Mouse (Mus musculus): ENCODE results near the gene Ints4. TPM values are rescaled to one million over a fixed set of nuclear protein-coding genes. Genes with fewer than 3 reads are reported as not detected.

Gene Ints4
- polyA plus RNA-seq, 1 experiment, result 64.2 TPM

DNA sequence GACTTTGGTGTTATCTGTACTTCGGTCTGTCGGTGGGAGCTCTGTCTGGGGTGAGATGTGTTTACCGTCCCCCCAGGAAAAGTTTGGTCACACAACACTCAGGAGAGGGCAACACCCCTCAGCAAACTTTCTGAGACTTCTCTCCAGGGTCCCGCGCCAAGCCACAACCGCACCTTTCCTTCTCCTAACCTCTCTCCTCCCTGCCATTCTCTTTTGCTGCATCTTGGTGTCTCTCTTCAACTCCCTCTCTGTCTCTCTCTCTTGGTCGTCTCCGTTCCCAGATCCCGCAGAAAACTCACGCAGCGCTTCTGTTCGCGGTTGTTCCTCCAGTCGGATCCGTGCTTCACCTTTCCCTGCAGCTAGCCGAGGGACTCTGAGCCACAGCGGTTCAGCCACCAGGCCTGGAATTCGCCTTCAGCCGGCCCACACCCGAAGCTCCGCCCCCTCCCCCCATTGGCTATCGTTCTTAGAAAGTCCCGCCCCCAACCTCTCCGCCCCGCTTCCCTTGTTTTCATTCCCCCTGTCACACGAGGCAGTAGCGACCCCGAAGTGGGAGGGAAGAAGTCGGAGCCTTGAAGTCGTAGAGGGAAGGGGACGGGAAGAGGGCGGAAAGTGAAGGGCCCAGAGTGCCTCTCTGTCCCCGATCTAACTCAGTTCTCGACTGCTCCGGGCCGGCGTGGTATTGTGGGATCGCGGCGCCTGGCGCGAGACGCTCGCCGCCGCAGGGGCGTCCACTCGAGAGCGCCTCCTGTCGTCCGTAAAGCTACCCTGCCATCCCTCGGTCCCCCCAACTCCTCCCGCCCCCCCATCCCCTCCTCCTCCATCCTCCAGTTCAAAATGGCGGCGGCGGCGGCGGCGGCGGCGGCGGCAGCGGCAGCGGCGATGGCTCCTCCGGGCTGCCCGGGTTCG is 98.6 kb downstream of the Ints4 start, which contains the start of the genes Aamdc and Rsf1:
Gene Aamdc, minus strand, starts transcription at position 431 of the 909 bp plus-strand sequence.
Gene Rsf1, plus strand, starts transcription at position 823 of the 909 bp plus-strand sequence.
- TF ChIP-seq POLR2A (IDR thresholded peaks at IDR 0.05; ENCODE audit: insufficient read depth, low read length), result peak; percentile 77
- 0 out of 2 replicates have a peak, but pooled peaks have one; percentile 6 for TF ChIP-seq EP300 (IDR thresholded peaks at IDR 0.05; ENCODE audit: insufficient read depth, low read depth, low read length)
- peak; percentile 58 for TF ChIP-seq CTCF (IDR thresholded peaks at IDR 0.05; ENCODE audit: low read depth, low read length)
- Histone ChIP-seq H3K4me1 (ENCODE audit: control insufficient read depth, insufficient read depth, low read length) (no peaks in the 10 kb centered on the region), H3K9ac (ENCODE audit: low read depth, poor library complexity, severe bottlenecking) (peak within 1 kb of the TSS; percentile 99), H3K4me3 (ENCODE audit: low read depth, low read length) (peak within 1 kb of the TSS; percentile 95), H3K36me3 (ENCODE audit: control insufficient read depth, insufficient read depth, low read length, poor library complexity, severe bottlenecking) (no peaks in the 10 kb centered on the region), H3K9me3 (replicated peaks; ENCODE audit: control insufficient read depth, insufficient read depth, low read length, poor library complexity, severe bottlenecking) (no peaks in the 10 kb centered on the region), H3K27ac (ENCODE audit: insufficient read depth, low read length) (peak within 1 kb of the TSS; percentile 81), H3K27me3 (ENCODE audit: control insufficient read depth, insufficient read depth, low read length, poor library complexity, severe bottlenecking) (no peaks in the 10 kb centered on the region)

DNA sequence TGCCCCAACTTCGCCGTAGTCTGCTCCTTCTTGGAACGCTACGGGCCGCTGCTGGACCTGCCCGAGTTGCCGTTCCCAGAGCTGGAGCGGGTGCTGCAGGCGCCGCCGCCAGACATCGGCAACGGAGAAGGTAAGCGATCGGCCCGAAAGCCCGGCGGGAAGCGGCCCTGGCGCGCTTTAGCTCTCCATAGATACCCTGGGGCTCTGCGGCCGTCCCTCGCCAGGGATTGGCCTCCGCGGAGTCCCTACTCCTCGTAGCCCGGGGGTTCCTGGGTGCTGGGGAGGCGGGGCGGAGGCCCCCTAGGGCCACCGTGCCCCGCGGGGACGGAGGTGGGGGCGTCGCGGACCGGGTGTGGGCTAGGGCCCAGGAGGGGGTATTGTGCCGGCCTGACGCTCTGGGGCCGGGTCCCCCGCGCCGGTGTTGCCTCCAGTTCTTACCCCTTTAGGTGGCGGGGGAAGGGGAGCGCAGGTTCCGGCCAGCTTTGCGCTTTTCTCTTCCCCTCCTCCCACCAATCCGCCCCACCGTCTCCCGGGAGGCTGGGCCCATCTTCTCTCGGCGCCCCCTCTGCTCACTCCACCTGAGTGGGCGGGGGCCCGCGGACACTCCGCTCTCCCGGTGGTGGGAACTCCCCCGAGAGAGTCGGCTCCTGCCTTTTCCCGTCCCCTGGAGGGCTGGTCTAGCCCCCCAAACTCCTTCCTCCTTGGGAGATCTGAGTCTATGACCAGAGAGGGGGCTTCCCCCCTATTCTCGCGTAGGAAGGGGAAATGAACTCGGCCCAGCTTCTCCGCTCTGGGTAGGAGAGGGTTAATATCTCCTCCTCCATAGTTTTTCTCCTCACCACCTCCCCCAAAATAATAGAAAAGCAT is 99.5 kb downstream of the Ints4 start:
- H3K9ac ChIP-seq (ENCODE audit: low read depth, poor library complexity, severe bottlenecking), result peak overlapping the region; percentile 99
- no peaks in the 10 kb centered on the region for H3K27me3 ChIP-seq (ENCODE audit: control insufficient read depth, insufficient read depth, low read length, poor library complexity, severe bottlenecking)
- no peaks in the 10 kb centered on the region for H3K36me3 ChIP-seq (ENCODE audit: control insufficient read depth, insufficient read depth, low read length, poor library complexity, severe bottlenecking)
- no peaks in the 10 kb centered on the region for H3K9me3 ChIP-seq (replicated peaks; ENCODE audit: control insufficient read depth, insufficient read depth, low read length, poor library complexity, severe bottlenecking)
- peak overlapping the region; percentile 81 for H3K27ac ChIP-seq (ENCODE audit: insufficient read depth, low read length)
- H3K4me1 ChIP-seq (ENCODE audit: control insufficient read depth, insufficient read depth, low read length), result no peaks in the 10 kb centered on the region
- peak overlapping the region; percentile 86 for H3K4me3 ChIP-seq (ENCODE audit: low read depth, low read length)
- 0 out of 2 replicates have a peak, but pooled peaks have one; percentile 11 for TF ChIP-seq EP300 (IDR thresholded peaks at IDR 0.05; ENCODE audit: insufficient read depth, low read depth, low read length)
- TF ChIP-seq POLR2A (IDR thresholded peaks at IDR 0.05; ENCODE audit: insufficient read depth, low read length), result no peak

DNA sequence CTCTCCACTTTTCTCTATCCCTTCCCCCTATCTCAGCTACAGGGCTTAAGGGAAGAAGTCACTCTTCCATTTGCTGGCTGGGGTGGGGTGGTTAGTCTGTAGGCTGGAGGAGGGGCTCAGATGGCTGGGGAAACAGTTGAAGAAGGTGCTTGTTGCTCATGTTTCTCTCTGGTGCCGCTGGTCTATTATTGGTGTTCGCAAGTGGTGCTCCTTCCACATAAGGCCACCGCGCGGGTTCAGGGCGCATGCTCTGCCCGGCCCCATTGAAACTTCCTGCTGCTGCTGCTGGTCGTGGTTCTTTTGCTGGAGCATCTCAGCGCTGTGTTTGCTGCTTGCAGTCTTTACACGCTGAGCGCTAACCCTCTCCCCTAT is 100.1 kb downstream of the Ints4 start:
- Histone ChIP-seq H3K36me3 (ENCODE audit: control insufficient read depth, insufficient read depth, low read length, poor library complexity, severe bottlenecking) (no peaks in the 10 kb centered on the region), H3K4me3 (ENCODE audit: low read depth, low read length) (peak overlapping the region; percentile 86), H3K27me3 (ENCODE audit: control insufficient read depth, insufficient read depth, low read length, poor library complexity, severe bottlenecking) (no peaks in the 10 kb centered on the region), H3K4me1 (ENCODE audit: control insufficient read depth, insufficient read depth, low read length) (no peaks in the 10 kb centered on the region), H3K9ac (ENCODE audit: low read depth, poor library complexity, severe bottlenecking) (peak overlapping the region; percentile 99), H3K9me3 (replicated peaks; ENCODE audit: control insufficient read depth, insufficient read depth, low read length, poor library complexity, severe bottlenecking) (no peaks in the 10 kb centered on the region), H3K27ac (ENCODE audit: insufficient read depth, low read length) (peak overlapping the region; percentile 81)
- TF ChIP-seq POLR2A (IDR thresholded peaks at IDR 0.05; ENCODE audit: insufficient read depth, low read length), result peak; percentile 41
- no peak for TF ChIP-seq EP300 (IDR thresholded peaks at IDR 0.05; ENCODE audit: insufficient read depth, low read depth, low read length)

DNA sequence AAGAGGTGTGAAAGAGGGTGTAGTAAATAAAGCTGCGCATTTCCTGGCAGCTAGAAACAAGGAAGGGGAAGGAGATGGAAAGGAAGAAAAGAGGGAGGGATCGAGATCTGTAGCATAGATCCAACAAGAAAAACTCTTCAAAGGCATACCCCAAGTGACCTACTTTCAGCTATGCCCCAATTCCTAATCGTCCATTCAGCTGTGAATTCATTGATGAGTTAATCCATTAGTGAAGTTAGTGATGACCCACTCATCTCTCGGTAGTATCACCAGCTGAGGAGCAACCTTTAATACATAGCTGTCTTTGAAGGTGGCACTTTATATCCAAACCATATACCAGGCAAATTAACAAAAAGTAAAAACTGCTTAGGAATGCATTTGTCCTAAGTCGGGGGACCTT is 107.8 kb downstream of the Ints4 start:
- TF ChIP-seq POLR2A (IDR thresholded peaks at IDR 0.05; ENCODE audit: insufficient read depth, low read length) (no peak), CTCF (IDR thresholded peaks at IDR 0.05; ENCODE audit: low read depth, low read length) (no peak), EP300 (IDR thresholded peaks at IDR 0.05; ENCODE audit: insufficient read depth, low read depth, low read length) (no peak)
- Histone ChIP-seq H3K9ac (ENCODE audit: low read depth, poor library complexity, severe bottlenecking) (no peak overlapping the region), H3K27ac (ENCODE audit: insufficient read depth, low read length) (no peak overlapping the region), H3K9me3 (replicated peaks; ENCODE audit: control insufficient read depth, insufficient read depth, low read length, poor library complexity, severe bottlenecking) (no peaks in the 10 kb centered on the region), H3K36me3 (ENCODE audit: control insufficient read depth, insufficient read depth, low read length, poor library complexity, severe bottlenecking) (no peaks in the 10 kb centered on the region), H3K27me3 (ENCODE audit: control insufficient read depth, insufficient read depth, low read length, poor library complexity, severe bottlenecking) (no peaks in the 10 kb centered on the region), H3K4me3 (ENCODE audit: low read depth, low read length) (no peak overlapping the region), H3K4me1 (ENCODE audit: control insufficient read depth, insufficient read depth, low read length) (peaks cover 8% of the 10 kb centered on the region)

DNA sequence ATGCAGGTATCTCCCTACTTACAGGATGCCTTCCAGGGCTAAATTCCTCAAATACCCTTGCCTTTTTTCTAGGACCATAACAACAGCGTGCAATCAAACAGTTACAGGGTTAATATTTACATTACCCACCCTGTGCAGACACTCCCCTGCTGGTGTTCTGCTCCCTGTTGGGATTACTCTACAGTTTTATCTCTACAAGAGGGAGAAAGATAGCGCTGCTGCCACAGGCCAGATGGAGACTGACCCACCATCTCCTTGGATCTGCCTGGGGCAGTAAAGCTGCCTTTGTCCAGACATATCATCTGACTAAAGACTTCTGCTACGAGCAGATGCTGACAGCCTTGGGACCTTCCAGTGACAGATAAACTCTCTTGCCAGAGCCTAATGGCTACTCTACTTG is 109.7 kb downstream of the Ints4 start:
- Histone ChIP-seq H3K27me3 (ENCODE audit: control insufficient read depth, insufficient read depth, low read length, poor library complexity, severe bottlenecking) (no peaks in the 10 kb centered on the region), H3K4me3 (ENCODE audit: low read depth, low read length) (no peak overlapping the region), H3K27ac (ENCODE audit: insufficient read depth, low read length) (peak overlapping the region; percentile 39; the same call in 1 of the 2 replicates), H3K36me3 (ENCODE audit: control insufficient read depth, insufficient read depth, low read length, poor library complexity, severe bottlenecking) (no peaks in the 10 kb centered on the region), H3K4me1 (ENCODE audit: control insufficient read depth, insufficient read depth, low read length) (peaks cover 9% of the 10 kb centered on the region), H3K9ac (ENCODE audit: low read depth, poor library complexity, severe bottlenecking) (no peak overlapping the region), H3K9me3 (replicated peaks; ENCODE audit: control insufficient read depth, insufficient read depth, low read length, poor library complexity, severe bottlenecking) (no peaks in the 10 kb centered on the region)
- TF ChIP-seq EP300 (IDR thresholded peaks at IDR 0.05; ENCODE audit: insufficient read depth, low read depth, low read length) (no peak), CTCF (IDR thresholded peaks at IDR 0.05; ENCODE audit: low read depth, low read length) (no peak), POLR2A (IDR thresholded peaks at IDR 0.05; ENCODE audit: insufficient read depth, low read length) (no peak)

Other genes starting within 250 kb of the Ints4 start
- gene Usp35, start 148.9 kb upstream of the Ints4 start, polyA plus RNA-seq (2011; ENCODE audit: insufficient read depth, insufficient read length, low read depth, missing spikeins), result 9.1 and 9.6 TPM in 2 replicates
- gene Kctd21, start 148.6 kb upstream of the Ints4 start, polyA plus RNA-seq (2011; ENCODE audit: insufficient read depth, insufficient read length, low read depth, missing spikeins), result 3.0 and 3.2 TPM in 2 replicates
- 58.5 and 59.6 TPM in 2 replicates for gene Alg8, start 109.3 kb upstream of the Ints4 start, polyA plus RNA-seq (2011; ENCODE audit: insufficient read depth, insufficient read length, low read depth, missing spikeins)
- gene Ndufc2, start 81.0 kb upstream of the Ints4 start, polyA plus RNA-seq (2011; ENCODE audit: insufficient read depth, insufficient read length, low read depth, missing spikeins), result 159 and 161 TPM in 2 replicates
- gene Thrsp, start 63.2 kb upstream of the Ints4 start, polyA plus RNA-seq (2011; ENCODE audit: insufficient read depth, insufficient read length, low read depth, missing spikeins), result not detected in 2 replicates
- gene Kctd14, start 29.6 kb upstream of the Ints4 start, polyA plus RNA-seq (2011; ENCODE audit: insufficient read depth, insufficient read length, low read depth, missing spikeins), result not detected in 2 replicates
- gene Aamdc, start 98.5 kb downstream of the Ints4 start, polyA plus RNA-seq (2011; ENCODE audit: insufficient read depth, insufficient read length, low read depth, missing spikeins), result 23.8 and 25.2 TPM in 2 replicates
- gene Rsf1, start 98.9 kb downstream of the Ints4 start, polyA plus RNA-seq (2011; ENCODE audit: insufficient read depth, insufficient read length, low read depth, missing spikeins), result 57.3 and 66.4 TPM in 2 replicates
- 150 and 155 TPM in 2 replicates for gene Clns1a, start 215.7 kb downstream of the Ints4 start, polyA plus RNA-seq (2011; ENCODE audit: insufficient read depth, insufficient read length, low read depth, missing spikeins)

Measured in ES-Bruce4 (cell line).